Mouse (Mus musculus): ENCODE data around the gene Fgfr2. TPM values are rescaled to one million over a fixed set of nuclear protein-coding genes. Genes with fewer than 3 reads are reported as not detected.
A peak's percentile ranks its signal among the peaks of the same experiment; 100 is the strongest.

Fgfr2 gene
- polyA plus RNA-seq, 1 experiment: 52.3 TPM

- TF ChIP-seq CTCF (IDR thresholded peaks at IDR 0.05; ENCODE audit: borderline replicate concordance, extremely low read depth, insufficient read depth, insufficient read length): no peak
- TF ChIP-seq POLR2A (IDR thresholded peaks at IDR 0.05; ENCODE audit: borderline replicate concordance, extremely low read depth, insufficient read depth, insufficient read length, poor library complexity, severe bottlenecking): no peak
- no peak for DNase-seq (ENCODE audit: low read depth)
Measured at GRCm38 (mm10) chr7:132123211-132123610, 999.9 kb downstream of the Fgfr2 start.

GRCm38 (mm10) chr7:132119817-132120216, 1003.3 kb downstream of the Fgfr2 start:
- TF ChIP-seq CTCF (IDR thresholded peaks at IDR 0.05; ENCODE audit: borderline replicate concordance, extremely low read depth, insufficient read depth, insufficient read length) (no peak), POLR2A (IDR thresholded peaks at IDR 0.05; ENCODE audit: borderline replicate concordance, extremely low read depth, insufficient read depth, insufficient read length, poor library complexity, severe bottlenecking) (no peak)
- DNase-seq (ENCODE audit: low read depth): no peak

GRCm38 (mm10) chr7:132111770-132112169, 1011.4 kb downstream of the Fgfr2 start:
- TF ChIP-seq CTCF (IDR thresholded peaks at IDR 0.05; ENCODE audit: borderline replicate concordance, extremely low read depth, insufficient read depth, insufficient read length) (no peak), POLR2A (IDR thresholded peaks at IDR 0.05; ENCODE audit: borderline replicate concordance, extremely low read depth, insufficient read depth, insufficient read length, poor library complexity, severe bottlenecking) (no peak)
- DNase-seq (ENCODE audit: low read depth): peak; percentile 23

- DNase-seq (ENCODE audit: low read depth): peak; percentile 83
Measured at GRCm38 (mm10) chr7:132110308-132110707, 1012.8 kb downstream of the Fgfr2 start.

DNA sequence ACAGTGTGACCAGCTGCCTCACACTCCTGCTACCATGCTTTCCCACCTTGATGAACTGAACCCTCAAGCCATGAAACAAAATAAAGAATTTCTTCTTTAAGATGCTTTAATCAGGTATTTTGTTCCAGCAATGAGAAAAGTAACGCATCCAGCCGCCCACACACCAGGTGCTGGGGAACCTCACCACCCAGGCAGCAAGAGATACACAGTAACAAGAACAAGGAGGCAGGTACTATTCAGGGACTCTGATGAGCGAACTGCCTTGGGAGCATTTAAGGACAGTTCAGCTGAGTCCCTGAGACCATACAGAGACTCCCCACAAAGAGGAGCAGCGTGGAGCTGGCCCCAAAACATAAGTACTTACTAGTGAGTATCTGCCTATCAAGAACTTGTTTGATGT, 1016.3 kb downstream of the Fgfr2 start:
- DNase-seq (ENCODE audit: low read depth): no peak
- TF ChIP-seq POLR2A (IDR thresholded peaks at IDR 0.05; ENCODE audit: borderline replicate concordance, extremely low read depth, insufficient read depth, insufficient read length, poor library complexity, severe bottlenecking) (no peak), CTCF (IDR thresholded peaks at IDR 0.05; ENCODE audit: borderline replicate concordance, extremely low read depth, insufficient read depth, insufficient read length) (no peak)

More at GRCm38 (mm10) chr7:132110308-132110707, 1012.8 kb downstream of the Fgfr2 start:
- no peak for TF ChIP-seq CTCF (IDR thresholded peaks at IDR 0.05; ENCODE audit: borderline replicate concordance, extremely low read depth, insufficient read depth, insufficient read length)
- TF ChIP-seq POLR2A (IDR thresholded peaks at IDR 0.05; ENCODE audit: borderline replicate concordance, extremely low read depth, insufficient read depth, insufficient read length, poor library complexity, severe bottlenecking): no peak

DNA sequence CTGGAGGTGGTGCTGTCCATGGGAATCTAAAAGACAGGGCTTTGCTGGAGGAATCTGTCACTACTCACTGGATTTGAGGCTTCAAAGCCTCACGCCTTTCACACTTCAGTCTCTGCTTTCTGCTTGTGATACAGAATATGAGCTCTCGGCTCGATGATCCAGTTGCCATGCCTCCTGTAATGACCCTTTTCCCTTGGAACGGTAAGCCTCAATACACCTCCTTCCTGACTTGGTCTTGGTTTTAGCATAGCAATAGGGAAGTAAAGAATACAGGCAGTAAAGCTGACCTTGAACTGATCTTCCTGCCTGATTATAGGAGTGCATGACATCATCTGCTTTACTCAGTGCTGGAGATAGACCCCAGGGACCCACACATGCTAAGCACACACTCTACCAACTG, 1017.8 kb downstream of the Fgfr2 start:
- no peak for DNase-seq (ENCODE audit: low read depth)
- TF ChIP-seq CTCF (IDR thresholded peaks at IDR 0.05; ENCODE audit: borderline replicate concordance, extremely low read depth, insufficient read depth, insufficient read length): no peak

DNA sequence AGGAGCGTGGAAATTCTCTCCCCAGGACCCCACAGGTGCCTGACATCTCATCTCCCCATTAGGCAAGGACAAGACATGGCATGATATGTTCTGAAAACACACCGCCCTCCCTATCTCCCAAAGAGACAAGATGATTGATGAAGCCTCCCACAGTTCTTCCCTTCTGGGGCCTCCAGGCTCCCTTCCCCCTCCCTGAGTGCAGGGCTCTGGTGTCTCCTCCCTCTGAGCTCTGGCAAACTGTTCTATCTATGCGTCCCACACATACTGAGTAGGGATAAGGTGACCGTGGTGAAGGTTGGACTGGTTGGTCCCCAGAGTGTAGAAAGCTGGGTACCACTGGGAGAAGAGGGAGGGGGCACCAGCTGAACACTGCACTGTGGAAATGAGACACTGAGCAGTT, 1024.7 kb downstream of the Fgfr2 start:
- DNase-seq (ENCODE audit: low read depth): no peak
- TF ChIP-seq POLR2A (IDR thresholded peaks at IDR 0.05; ENCODE audit: borderline replicate concordance, extremely low read depth, insufficient read depth, insufficient read length, poor library complexity, severe bottlenecking): no peak
- no peak for TF ChIP-seq CTCF (IDR thresholded peaks at IDR 0.05; ENCODE audit: borderline replicate concordance, extremely low read depth, insufficient read depth, insufficient read length)

DNA sequence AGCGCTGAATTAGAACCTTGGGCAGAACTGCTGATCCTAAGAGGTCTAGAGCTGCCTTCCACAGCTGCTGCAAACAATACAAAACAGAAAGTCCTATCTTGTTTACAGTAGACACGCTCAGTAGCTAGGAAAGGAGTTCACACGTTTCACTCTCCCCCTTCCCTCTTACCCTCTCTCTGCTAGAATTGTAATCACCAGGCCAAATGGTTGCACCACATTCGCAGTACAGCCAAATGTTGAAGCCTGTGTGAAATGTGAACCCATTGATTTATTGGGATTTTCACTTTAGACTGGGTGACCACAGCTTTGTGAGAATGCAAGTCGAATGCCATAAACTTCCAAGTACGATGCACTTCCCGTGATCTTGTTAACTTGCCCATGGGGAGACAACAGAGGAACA, 1028.5 kb downstream of the Fgfr2 start:
- TF ChIP-seq POLR2A (IDR thresholded peaks at IDR 0.05; ENCODE audit: borderline replicate concordance, extremely low read depth, insufficient read depth, insufficient read length, poor library complexity, severe bottlenecking) (no peak), CTCF (IDR thresholded peaks at IDR 0.05; ENCODE audit: borderline replicate concordance, extremely low read depth, insufficient read depth, insufficient read length) (no peak)

DNA sequence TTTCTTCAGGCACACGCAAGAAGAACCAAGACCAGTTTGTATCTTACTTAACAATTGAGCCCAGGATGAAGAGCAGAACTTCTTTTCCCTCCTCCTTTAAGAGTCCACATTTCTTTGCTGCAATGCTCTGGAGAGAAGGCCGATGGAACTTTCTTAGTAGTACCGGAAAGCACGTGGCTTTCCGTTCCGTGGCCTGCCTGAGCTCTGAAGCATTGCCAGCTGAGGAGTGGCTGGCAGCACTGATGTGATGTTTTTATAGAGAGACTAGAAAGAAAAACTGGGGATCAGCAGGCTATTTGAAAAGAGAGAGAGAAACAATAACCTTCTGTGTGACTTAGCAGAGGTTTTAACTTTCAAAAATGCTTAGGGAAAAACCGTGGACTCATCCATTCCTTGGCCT, 1031.6 kb downstream of the Fgfr2 start:
- DNase-seq (ENCODE audit: low read depth): no peak
- TF ChIP-seq POLR2A (IDR thresholded peaks at IDR 0.05; ENCODE audit: borderline replicate concordance, extremely low read depth, insufficient read depth, insufficient read length, poor library complexity, severe bottlenecking): no peak
- TF ChIP-seq CTCF (IDR thresholded peaks at IDR 0.05; ENCODE audit: borderline replicate concordance, extremely low read depth, insufficient read depth, insufficient read length): no peak

More for the DNA sequence above, 1028.5 kb downstream of the Fgfr2 start:
- DNase-seq (ENCODE audit: low read depth): no peak

DNA sequence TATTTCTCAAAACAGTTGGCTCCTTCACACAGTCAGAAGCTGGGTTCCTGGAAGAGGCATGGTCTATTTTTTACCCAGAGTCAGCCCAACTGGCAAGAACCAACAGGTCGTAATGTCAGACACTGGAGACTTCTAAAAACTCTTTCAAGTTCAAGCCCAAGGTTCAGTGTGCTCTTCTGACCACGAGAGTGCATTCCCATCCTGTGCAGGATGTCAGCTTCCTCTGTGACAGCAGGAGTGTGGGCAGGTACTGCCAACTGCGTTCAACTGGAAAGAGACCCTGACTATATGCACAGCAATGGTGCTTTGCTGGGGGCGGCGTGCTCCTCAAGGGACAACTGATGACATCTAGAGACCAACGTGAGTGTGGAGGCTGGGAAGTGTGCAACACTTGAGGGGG, 1034.5 kb downstream of the Fgfr2 start:
- DNase-seq (ENCODE audit: low read depth): no peak
- TF ChIP-seq POLR2A (IDR thresholded peaks at IDR 0.05; ENCODE audit: borderline replicate concordance, extremely low read depth, insufficient read depth, insufficient read length, poor library complexity, severe bottlenecking) (no peak), CTCF (IDR thresholded peaks at IDR 0.05; ENCODE audit: borderline replicate concordance, extremely low read depth, insufficient read depth, insufficient read length) (no peak)

DNA sequence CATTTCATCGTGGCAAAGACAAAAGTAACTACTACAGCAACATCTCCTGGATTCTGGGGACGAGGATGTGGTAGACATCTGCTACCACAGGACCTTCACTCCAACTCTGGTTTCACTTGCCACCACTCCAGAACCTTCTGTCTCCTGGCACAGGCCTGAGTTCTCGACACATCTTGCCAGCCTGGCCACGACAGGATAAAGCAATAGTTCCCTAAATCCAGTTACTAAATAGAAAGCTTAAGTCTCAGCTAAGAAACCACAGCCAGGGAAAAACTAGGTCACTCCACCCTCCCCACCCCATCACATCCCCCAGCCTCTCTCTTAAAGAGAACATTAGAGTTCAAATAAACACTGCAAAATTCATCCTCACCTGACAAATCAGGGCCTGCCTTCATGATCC, 1035.0 kb downstream of the Fgfr2 start:
- TF ChIP-seq POLR2A (IDR thresholded peaks at IDR 0.05; ENCODE audit: borderline replicate concordance, extremely low read depth, insufficient read depth, insufficient read length, poor library complexity, severe bottlenecking) (no peak), CTCF (IDR thresholded peaks at IDR 0.05; ENCODE audit: borderline replicate concordance, extremely low read depth, insufficient read depth, insufficient read length) (no peak)
- DNase-seq (ENCODE audit: low read depth): no peak

DNA sequence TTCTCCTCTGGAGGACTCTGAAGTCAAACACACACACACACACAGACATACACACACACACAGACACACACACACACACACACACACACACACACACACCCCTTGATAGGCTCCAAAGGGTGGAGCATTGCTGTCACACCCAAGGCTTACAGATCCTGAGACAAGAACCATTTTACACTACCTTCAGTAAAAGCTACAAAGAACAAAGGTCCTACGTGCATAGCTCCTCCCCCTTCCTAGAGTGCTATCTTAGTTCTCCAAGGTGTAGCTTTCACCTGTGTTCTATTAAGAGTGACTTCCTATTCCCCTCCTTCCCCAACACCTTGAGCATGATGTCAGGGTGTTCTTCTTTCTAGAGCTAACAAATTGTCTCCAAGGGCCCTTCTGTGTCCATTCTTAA, 1047.3 kb downstream of the Fgfr2 start:
- DNase-seq (ENCODE audit: low read depth): no peak
- TF ChIP-seq POLR2A (IDR thresholded peaks at IDR 0.05; ENCODE audit: borderline replicate concordance, extremely low read depth, insufficient read depth, insufficient read length, poor library complexity, severe bottlenecking): no peak
- TF ChIP-seq CTCF (IDR thresholded peaks at IDR 0.05; ENCODE audit: borderline replicate concordance, extremely low read depth, insufficient read depth, insufficient read length): no peak

- no peak for DNase-seq (ENCODE audit: low read depth)
- TF ChIP-seq CTCF (IDR thresholded peaks at IDR 0.05; ENCODE audit: borderline replicate concordance, extremely low read depth, insufficient read depth, insufficient read length) (no peak), POLR2A (IDR thresholded peaks at IDR 0.05; ENCODE audit: borderline replicate concordance, extremely low read depth, insufficient read depth, insufficient read length, poor library complexity, severe bottlenecking) (no peak)
Measured at GRCm38 (mm10) chr7:132074503-132074902, 1048.6 kb downstream of the Fgfr2 start.

All from brain, embryonic 14.5 days (tissue).